10 mouse cellular contexts compared by ENCODE assay signal in the genomic region with DNA sequence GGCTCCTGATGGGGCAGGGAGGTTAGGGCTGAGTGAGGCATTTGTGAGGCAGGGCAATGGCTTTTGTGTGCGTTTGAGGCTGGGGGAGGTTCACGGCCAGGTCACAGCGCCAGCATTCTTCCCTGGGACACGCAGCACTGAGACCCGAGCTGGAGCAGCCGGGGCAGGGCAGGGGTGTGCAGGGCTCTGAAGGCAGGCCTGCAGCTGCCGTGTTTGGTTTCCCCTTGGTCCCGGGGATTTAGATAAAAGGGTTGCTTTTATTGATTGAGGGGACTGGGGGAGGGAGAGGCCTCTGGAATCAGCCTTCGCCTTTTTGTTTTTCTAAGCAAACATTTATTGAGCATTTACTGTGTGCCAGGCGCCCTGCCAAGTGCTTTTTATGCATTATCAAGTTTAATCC.
DNase-seq lines count a peak whose midpoint lies in the region; ATAC-seq and TF ChIP-seq lines count a peak whose summit lies in the region.
"Had no signal": no experiment of that assay in that cellular context is flagged by ENCODE, and none has a peak within 500 bp of the region (broad histone marks: within the 10 kb centered on the region; RNA-seq: fewer than 3 reads in every experiment).

No protein-coding gene starts in this region.

- no peak overlapping the region for H3K4me3 ChIP-seq in midbrain, embryonic 10.5 days
- H3K4me3 ChIP-seq in midbrain, embryonic 15.5 days = no peak overlapping the region
- no peak overlapping the region for H3K4me3 ChIP-seq in limb, embryonic 11.5 days (ENCODE audit: low read depth, low read length)
- H3K4me3 ChIP-seq in stomach, embryonic 16.5 days (replicated peaks; ENCODE audit: low read length) = no peak overlapping the region
- H3K4me3 ChIP-seq in gastrocnemius, adult 2 months = no peak overlapping the region

- H3K36me3 ChIP-seq in midbrain, embryonic 10.5 days = no peaks in the 10 kb centered on the region
- no peaks in the 10 kb centered on the region for H3K36me3 ChIP-seq in midbrain, embryonic 15.5 days (replicated peaks)
- H3K36me3 ChIP-seq in limb, embryonic 11.5 days (ENCODE audit: control insufficient read depth, insufficient read depth, low read length) = no peaks in the 10 kb centered on the region
- H3K36me3 ChIP-seq in stomach, embryonic 16.5 days (ENCODE audit: control insufficient read depth, insufficient read depth, low read length) = no peaks in the 10 kb centered on the region
- H3K36me3 ChIP-seq: G1E had no signal

- no peak for TF ChIP-seq CTCF in gastrocnemius, adult 2 months (IDR thresholded peaks at IDR 0.05)

- intact Hi-C loops in gastrocnemius, adult 2 months (cut with DNase I) = no loop called here

- H3K27ac ChIP-seq in midbrain, embryonic 10.5 days (replicated peaks) = peak overlapping the region; percentile 75
- no peak overlapping the region for H3K27ac ChIP-seq in midbrain, embryonic 15.5 days
- H3K27ac ChIP-seq in limb, embryonic 11.5 days (replicated peaks; ENCODE audit: low read depth, low read length) = 0 out of 2 replicates have a peak overlapping the region, but pooled peaks have one; percentile 47
- peak overlapping the region; percentile 63 for H3K27ac ChIP-seq in stomach, embryonic 16.5 days (ENCODE audit: low read length)
- H3K27ac ChIP-seq in gastrocnemius, adult 2 months = no peak overlapping the region

- no peak overlapping the region for H3K4me2 ChIP-seq in midbrain, embryonic 15.5 days
- no peak overlapping the region for H3K4me2 ChIP-seq in limb, embryonic 11.5 days (ENCODE audit: low read depth, severe bottlenecking)
- peak overlapping the region; percentile 11; the same call in 1 of the 2 replicates for H3K4me2 ChIP-seq in stomach, embryonic 16.5 days (ENCODE audit: low read depth, low read length)

- no peaks in the 10 kb centered on the region for H3K9me3 ChIP-seq in midbrain, embryonic 10.5 days (replicated peaks)
- no peaks in the 10 kb centered on the region for H3K9me3 ChIP-seq in midbrain, embryonic 15.5 days
- H3K9me3 ChIP-seq in limb, embryonic 11.5 days (ENCODE audit: control insufficient read depth, low read length) = no peaks in the 10 kb centered on the region
- no peaks in the 10 kb centered on the region for H3K9me3 ChIP-seq in stomach, embryonic 16.5 days (replicated peaks; ENCODE audit: control insufficient read depth, low read length)
- H3K9me3 ChIP-seq: G1E had no signal

- H3K4me1 ChIP-seq in midbrain, embryonic 10.5 days = peaks cover 52% of the 10 kb centered on the region
- peaks cover 18% of the 10 kb centered on the region for H3K4me1 ChIP-seq in midbrain, embryonic 15.5 days
- H3K4me1 ChIP-seq in limb, embryonic 11.5 days (ENCODE audit: control insufficient read depth, insufficient read depth, low read length) = peaks cover 13% of the 10 kb centered on the region
- H3K4me1 ChIP-seq in stomach, embryonic 16.5 days (ENCODE audit: control insufficient read depth, insufficient read depth, low read length) = peaks cover 8% of the 10 kb centered on the region

- no peak for ATAC-seq in midbrain, embryonic 15.5 days (replicated peaks)
- ATAC-seq in limb, embryonic 11.5 days (ENCODE audit: insufficient number of reproducible peaks, low FRiP score, low TSS enrichment, low read depth) = peak; percentile 87
- peak; percentile 88 for ATAC-seq in stomach, embryonic 16.5 days (ENCODE audit: insufficient read depth, low FRiP score)
- ATAC-seq: lung, postnatal 0 days had no signal

- peak; percentile 72 for DNase-seq in midbrain, embryonic 10.5 days (ENCODE audit: low spot score)
- peak; percentile 48 for DNase-seq in embryo, embryonic 11.5 days (ENCODE audit: low read depth, low spot score)
- DNase-seq in limb, embryonic 11.5 days (ENCODE audit: low spot score) = peak; percentile 69
- DNase-seq in frontal cortex, postnatal 14 days (ENCODE audit: low spot score in 2 of 2) = no peak
- DNase-seq in gastrocnemius, adult 2 months = no peak
- DNase-seq: heart, postnatal 14 days had no signal

- no peak overlapping the region for H3K9ac ChIP-seq in midbrain, embryonic 15.5 days
- H3K9ac ChIP-seq in limb, embryonic 11.5 days (ENCODE audit: low read length) = no peak overlapping the region
- H3K9ac ChIP-seq in stomach, embryonic 16.5 days (ENCODE audit: low read length) = peak overlapping the region; percentile 2; the same call in 1 of the 2 replicates

- WGBS in midbrain, embryonic 10.5 days = 14% methylated on average over 10 of the region's 10 CpGs
- WGBS in midbrain, embryonic 15.5 days = 7% methylated on average over 10 of the region's 10 CpGs
- WGBS in limb, embryonic 11.5 days = 11% methylated on average over 10 of the region's 10 CpGs
- WGBS in stomach, embryonic 16.5 days = 17% methylated on average over 10 of the region's 10 CpGs

- peaks cover 44% of the 10 kb centered on the region for H3K27me3 ChIP-seq in midbrain, embryonic 10.5 days (ENCODE audit: low read depth, poor library complexity, severe bottlenecking)
- no peaks in the 10 kb centered on the region for H3K27me3 ChIP-seq in midbrain, embryonic 15.5 days (replicated peaks)
- no peaks in the 10 kb centered on the region for H3K27me3 ChIP-seq in limb, embryonic 11.5 days (ENCODE audit: control insufficient read depth, insufficient read depth, low read length)
- no peaks in the 10 kb centered on the region for H3K27me3 ChIP-seq in stomach, embryonic 16.5 days (ENCODE audit: control insufficient read depth, insufficient read depth, low read length)

Comparison
In these comparisons a context has a peak if more than half of its experiments do, and no peak if none do; other contexts are left out.
1. H3K27ac ChIP-seq: peak in midbrain, embryonic 10.5 days (single experiment), limb, embryonic 11.5 days (single experiment) and stomach, embryonic 16.5 days (single experiment); none in midbrain, embryonic 15.5 days (single experiment) and gastrocnemius, adult 2 months (single experiment).
2. DNase-seq: peak in midbrain, embryonic 10.5 days (single experiment), embryo, embryonic 11.5 days (single experiment) and limb, embryonic 11.5 days (single experiment); none in frontal cortex, postnatal 14 days (0 of 2) and gastrocnemius, adult 2 months (single experiment).